Mouse (Mus musculus) ES-E14 (cell line): Measurements from ENCODE around the gene Arl6ip5.

Source experiments
- CHD2 ChIP-seq: IDR thresholded peaks from 2 replicates; pipeline ENCODE4 v1.6.1; 2014; ENCODE audit warnings: mild to moderate bottlenecking, low read depth, low read length, inconsistent platforms
- MAFK ChIP-seq: IDR thresholded peaks from 2 replicates; pipeline ENCODE4 v1.6.1; 2014; ENCODE audit warnings: mild to moderate bottlenecking, low read depth, low read length, inconsistent platforms; ENCODE audit not compliant: insufficient read depth
- ZC3H11A ChIP-seq: IDR thresholded peaks from 2 replicates; pipeline ENCODE4 v1.6.1; 2012; ENCODE audit warnings: low read depth, mild to moderate bottlenecking, inconsistent platforms, low read length, borderline replicate concordance
- ZNF384 ChIP-seq: IDR thresholded peaks from 2 replicates; pipeline ENCODE4 v1.6.1; 2012; ENCODE audit warnings: low read depth, low read length, inconsistent platforms

DNA sequence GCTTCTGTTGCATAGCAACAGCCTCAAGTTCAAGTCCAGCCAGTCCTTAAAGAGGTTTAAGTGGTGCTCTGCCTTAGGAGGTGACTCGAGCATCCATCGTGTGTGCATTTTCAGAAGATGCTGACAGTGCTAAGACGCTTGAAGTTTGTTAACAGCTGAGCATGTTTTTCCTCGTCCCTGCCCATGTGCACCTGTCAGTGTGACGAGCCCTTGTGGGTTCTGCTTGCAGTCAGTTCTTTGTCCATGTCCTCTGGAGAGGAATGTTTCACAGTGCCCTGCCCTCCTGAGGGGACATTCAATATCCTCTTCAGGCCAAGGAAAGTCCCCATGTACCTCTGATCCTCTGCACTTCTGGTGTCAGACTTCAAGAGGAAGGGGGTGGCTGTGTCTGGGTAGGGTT is 29.6 kb downstream of the Arl6ip5 start:
- no peak for TF ChIP-seq ZC3H11A
- TF ChIP-seq MAFK = no peak
- no peak for TF ChIP-seq CHD2
- no peak for TF ChIP-seq ZNF384
